Mouse (Mus musculus): Measurements from ENCODE around the gene Fbxl19. TPM values are rescaled to one million over a fixed set of nuclear protein-coding genes. Genes with fewer than 3 reads are reported as not detected.
"Not testable (repeated sequence)": the region's sequence is repeated elsewhere in the genome, so short reads cannot be mapped to it uniquely, and the experiment has no call there.

Gene Fbxl19
- polyA plus RNA-seq, 1 experiment from 2014 or later = 2.0 TPM

DNA sequence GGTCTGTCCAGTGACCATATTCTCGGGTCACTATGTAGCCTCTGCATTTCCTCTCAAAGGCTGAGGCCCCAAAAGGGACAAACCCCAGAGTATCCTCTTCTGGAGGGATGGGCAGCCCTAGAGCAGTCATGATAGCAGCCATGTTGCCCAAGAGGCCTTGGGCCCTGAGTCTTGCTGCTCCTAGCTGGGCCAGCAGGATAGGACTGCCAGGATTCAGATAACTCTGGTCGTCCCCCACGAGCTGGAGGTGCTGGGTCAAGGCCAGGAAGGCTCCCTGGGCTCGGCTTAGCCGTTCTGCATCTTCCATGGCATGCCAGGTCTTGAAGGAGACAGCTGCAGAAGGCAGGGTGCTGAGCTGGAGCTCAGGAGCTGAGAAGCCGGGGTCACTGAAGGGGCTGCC, 25.1 kb upstream of the Fbxl19 start:
- 64% methylated on average over 6 of the region's 6 CpGs for WGBS (ENCODE audit: insufficient replicate concordance)
- Histone ChIP-seq H3K4me2 (ENCODE audit: low read depth, low read length) (no peak overlapping the region), H3K27me3 (ENCODE audit: control insufficient read depth, insufficient read depth, low read depth, low read length) (peaks cover 6% of the 10 kb centered on the region), H3K27ac (ENCODE audit: low read length) (no peak overlapping the region), H3K4me3 (ENCODE audit: low read depth, low read length) (no peak overlapping the region), H3K36me3 (ENCODE audit: control insufficient read depth, insufficient read depth) (no peaks in the 10 kb centered on the region), H3K9ac (ENCODE audit: low read depth, low read length) (no peak overlapping the region), H3K9me3 (replicated peaks; ENCODE audit: control insufficient read depth, low read length) (no peaks in the 10 kb centered on the region), H3K4me1 (ENCODE audit: control insufficient read depth, low read depth, low read length) (peaks cover 3% of the 10 kb centered on the region)
- no peak for ATAC-seq (ENCODE audit: low read depth)

DNA sequence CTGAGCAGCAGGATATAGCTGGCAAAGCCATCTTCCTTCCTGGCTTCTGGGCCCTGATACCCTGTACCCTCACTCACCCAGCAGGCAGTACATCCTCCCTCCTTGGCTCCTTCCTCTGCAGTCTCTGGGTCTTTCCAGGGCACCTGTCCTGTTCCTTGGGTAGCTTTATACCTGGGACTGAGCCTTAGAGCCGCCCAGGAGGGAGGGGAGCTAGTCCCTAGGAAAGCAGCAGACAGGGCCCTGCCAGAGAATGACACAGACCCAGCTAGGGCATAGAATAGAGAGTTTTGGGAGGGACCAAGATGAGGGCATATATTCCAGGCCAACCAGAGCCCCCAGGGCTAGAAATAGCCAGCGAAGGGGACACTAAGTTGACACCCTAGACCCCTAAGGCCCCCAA, 18.9 kb upstream of the Fbxl19 start:
- no peak for ATAC-seq (ENCODE audit: low read depth)
- Histone ChIP-seq H3K4me1 (ENCODE audit: control insufficient read depth, low read depth, low read length) (no peaks in the 10 kb centered on the region), H3K27me3 (ENCODE audit: control insufficient read depth, insufficient read depth, low read depth, low read length) (no peaks in the 10 kb centered on the region), H3K36me3 (ENCODE audit: control insufficient read depth, insufficient read depth) (no peaks in the 10 kb centered on the region), H3K9ac (ENCODE audit: low read depth, low read length) (no peak overlapping the region), H3K4me2 (ENCODE audit: low read depth, low read length) (no peak overlapping the region), H3K27ac (ENCODE audit: low read length) (no peak overlapping the region), H3K9me3 (replicated peaks; ENCODE audit: control insufficient read depth, low read length) (no peaks in the 10 kb centered on the region), H3K4me3 (ENCODE audit: low read depth, low read length) (no peak overlapping the region)
- WGBS (ENCODE audit: insufficient replicate concordance) = 57% methylated on average over 2 of the region's 2 CpGs

DNA sequence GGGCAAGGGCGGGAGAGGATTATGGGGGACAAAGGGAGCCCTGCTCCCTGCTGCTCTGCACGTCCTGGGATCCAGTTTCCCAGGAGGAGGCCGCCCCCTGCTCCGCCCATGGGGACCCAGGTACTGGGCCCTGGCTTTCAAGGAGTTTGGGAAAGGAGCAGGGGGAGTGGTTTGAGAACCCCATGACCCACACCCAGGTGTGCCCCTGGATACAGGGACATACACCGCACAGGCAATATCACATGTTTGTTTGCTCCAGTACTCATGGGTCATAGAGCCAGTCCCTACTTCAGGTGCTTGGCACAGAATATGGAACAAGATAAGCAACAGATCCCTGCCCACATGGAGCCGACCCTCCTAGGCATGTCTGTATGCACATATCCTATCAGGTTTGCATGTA, 18.4 kb upstream of the Fbxl19 start:
- no peak for ATAC-seq (ENCODE audit: low read depth)
- Histone ChIP-seq H3K36me3 (ENCODE audit: control insufficient read depth, insufficient read depth) (no peaks in the 10 kb centered on the region), H3K4me3 (ENCODE audit: low read depth, low read length) (no peak overlapping the region), H3K27ac (ENCODE audit: low read length) (no peak overlapping the region), H3K4me2 (ENCODE audit: low read depth, low read length) (no peak overlapping the region), H3K4me1 (ENCODE audit: control insufficient read depth, low read depth, low read length) (no peaks in the 10 kb centered on the region), H3K9me3 (replicated peaks; ENCODE audit: control insufficient read depth, low read length) (no peaks in the 10 kb centered on the region), H3K9ac (ENCODE audit: low read depth, low read length) (no peak overlapping the region), H3K27me3 (ENCODE audit: control insufficient read depth, insufficient read depth, low read depth, low read length) (no peaks in the 10 kb centered on the region)
- WGBS (ENCODE audit: insufficient replicate concordance) = 58% methylated on average over 6 of the region's 6 CpGs

DNA sequence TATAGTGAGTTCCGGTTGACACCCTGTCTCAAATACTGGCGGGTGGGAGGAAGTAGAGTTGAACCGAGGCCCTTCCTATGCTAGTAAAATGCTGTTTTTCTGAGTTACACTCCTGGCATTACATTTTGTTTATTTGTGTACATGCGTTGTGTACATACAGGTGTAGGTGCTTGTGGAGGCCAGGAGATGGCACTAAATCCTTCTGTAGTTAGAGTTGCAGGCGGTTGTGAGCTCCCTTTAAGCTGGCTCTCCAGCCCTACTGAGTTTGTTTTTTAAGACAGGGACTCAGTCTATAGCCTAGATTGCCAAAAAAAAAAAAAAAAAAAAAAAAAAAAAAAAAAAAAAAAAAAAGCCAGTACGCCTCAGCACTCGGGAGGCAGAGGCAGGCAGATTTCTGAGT, 16.4 kb upstream of the Fbxl19 start:
- WGBS (ENCODE audit: insufficient replicate concordance) = 63% methylated on average over 7 of the region's 7 CpGs
- ATAC-seq (ENCODE audit: low read depth) = no peak
- Histone ChIP-seq H3K4me1 (ENCODE audit: control insufficient read depth, low read depth, low read length) (no peaks in the 10 kb centered on the region), H3K4me2 (ENCODE audit: low read depth, low read length) (no peak overlapping the region), H3K9ac (ENCODE audit: low read depth, low read length) (no peak overlapping the region), H3K36me3 (ENCODE audit: control insufficient read depth, insufficient read depth) (no peaks in the 10 kb centered on the region), H3K27ac (ENCODE audit: low read length) (no peak overlapping the region), H3K9me3 (replicated peaks; ENCODE audit: control insufficient read depth, low read length) (no peaks in the 10 kb centered on the region), H3K4me3 (ENCODE audit: low read depth, low read length) (no peak overlapping the region), H3K27me3 (ENCODE audit: control insufficient read depth, insufficient read depth, low read depth, low read length) (no peaks in the 10 kb centered on the region)

DNA sequence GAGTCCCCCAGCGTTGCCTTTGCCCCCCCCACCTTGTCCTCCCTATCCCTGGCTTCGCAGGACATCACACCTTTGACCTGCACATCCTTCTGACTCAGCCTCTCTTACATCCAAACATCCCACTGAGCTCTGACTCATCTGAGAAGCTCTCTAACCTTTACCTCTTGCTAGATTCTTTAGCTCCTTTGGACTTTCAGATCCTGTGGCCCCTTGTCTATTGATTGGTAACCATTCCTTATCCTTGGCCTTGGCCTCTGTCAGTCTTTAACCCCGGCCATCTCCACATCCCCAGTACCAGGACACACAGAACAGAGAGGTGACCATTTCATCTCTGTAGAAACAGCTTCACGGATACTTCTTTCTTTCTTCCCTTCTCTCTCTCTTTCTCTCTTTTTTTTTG, 14.2 kb upstream of the Fbxl19 start:
- no peaks in the 10 kb centered on the region for H3K9me3 ChIP-seq (replicated peaks; ENCODE audit: control insufficient read depth, low read length)
- no peaks in the 10 kb centered on the region for H3K36me3 ChIP-seq (ENCODE audit: control insufficient read depth, insufficient read depth)
- no peak overlapping the region for H3K9ac ChIP-seq (ENCODE audit: low read depth, low read length)
- H3K4me2 ChIP-seq (ENCODE audit: low read depth, low read length) = no peak overlapping the region
- no peaks in the 10 kb centered on the region for H3K4me1 ChIP-seq (ENCODE audit: control insufficient read depth, low read depth, low read length)
- no peak for ATAC-seq (ENCODE audit: low read depth)
- H3K27ac ChIP-seq (ENCODE audit: low read length) = no peak overlapping the region
- no peaks in the 10 kb centered on the region for H3K27me3 ChIP-seq (ENCODE audit: control insufficient read depth, insufficient read depth, low read depth, low read length)
- 34% methylated on average over 4 of the region's 4 CpGs for WGBS (ENCODE audit: insufficient replicate concordance)
- no peak overlapping the region for H3K4me3 ChIP-seq (ENCODE audit: low read depth, low read length)

DNA sequence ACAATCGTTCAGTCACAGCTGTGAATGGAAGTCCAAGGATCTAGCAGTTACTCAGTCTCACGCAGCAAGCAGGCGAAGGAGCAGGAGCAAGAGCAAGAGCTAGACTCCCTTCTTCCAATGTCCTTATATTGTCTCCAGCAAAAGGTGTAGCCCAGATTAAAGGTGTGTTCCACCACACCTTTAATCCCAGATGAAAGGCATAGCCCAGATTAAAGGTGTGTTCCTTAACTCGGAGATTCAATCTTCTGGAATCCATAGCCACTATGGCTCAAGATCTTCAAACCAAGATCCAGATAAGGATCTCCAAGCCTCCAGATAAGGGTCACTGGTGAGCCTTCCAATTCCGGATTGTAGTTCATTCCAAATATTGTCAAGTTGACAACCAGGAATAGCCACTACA, 12.3 kb upstream of the Fbxl19 start, which contains the start of gene Ctf2:
Gene Ctf2, minus strand, starts transcription at position 101 of the 400 bp plus-strand sequence.
- not testable (repeated sequence) for H3K9me3 ChIP-seq (replicated peaks; ENCODE audit: control insufficient read depth, low read length); H3K4me1 ChIP-seq (ENCODE audit: control insufficient read depth, low read depth, low read length); ATAC-seq (ENCODE audit: low read depth); H3K36me3 ChIP-seq (ENCODE audit: control insufficient read depth, insufficient read depth); H3K27ac ChIP-seq (ENCODE audit: low read length); H3K9ac ChIP-seq (ENCODE audit: low read depth, low read length); H3K4me2 ChIP-seq (ENCODE audit: low read depth, low read length); H3K27me3 ChIP-seq (ENCODE audit: control insufficient read depth, insufficient read depth, low read depth, low read length); H3K4me3 ChIP-seq (ENCODE audit: low read depth, low read length)
- no CpG with 5 or more reads among the region's 5 CpGs for WGBS (ENCODE audit: insufficient replicate concordance)

DNA sequence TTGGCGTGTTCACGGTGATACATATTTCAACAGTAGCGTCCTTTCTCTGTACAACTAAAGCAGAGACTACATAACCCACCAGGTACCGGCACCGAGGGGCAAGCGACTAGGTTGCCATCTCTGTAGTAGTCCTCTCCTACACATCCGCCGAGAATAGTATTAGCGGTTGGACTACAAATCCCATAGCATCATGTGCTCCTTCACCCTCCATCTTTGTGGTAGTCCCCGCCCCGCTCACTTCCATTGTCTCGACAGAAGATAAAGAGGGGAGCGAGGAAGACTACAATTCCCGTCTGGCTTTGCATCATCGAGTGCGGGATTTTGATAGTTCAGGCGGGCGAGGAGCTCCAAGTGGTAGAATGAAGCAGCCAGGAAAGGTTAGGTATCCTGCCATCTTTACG, 908 bp downstream of the Fbxl19 start:
- ATAC-seq (ENCODE audit: low read depth) = peak; percentile 80
- Histone ChIP-seq H3K4me3 (ENCODE audit: low read depth, low read length) (peak overlapping the region; percentile 64), H3K9ac (ENCODE audit: low read depth, low read length) (peak overlapping the region; percentile 65), H3K4me1 (ENCODE audit: control insufficient read depth, low read depth, low read length) (peaks cover 14% of the 10 kb centered on the region), H3K36me3 (ENCODE audit: control insufficient read depth, insufficient read depth) (no peaks in the 10 kb centered on the region; the same call in 1 of the 2 replicates), H3K4me2 (ENCODE audit: low read depth, low read length) (peak overlapping the region; percentile 78), H3K27ac (ENCODE audit: low read length) (peak overlapping the region; percentile 79), H3K9me3 (replicated peaks; ENCODE audit: control insufficient read depth, low read length) (no peaks in the 10 kb centered on the region), H3K27me3 (ENCODE audit: control insufficient read depth, insufficient read depth, low read depth, low read length) (no peaks in the 10 kb centered on the region)
- under 1% methylated on average over 19 of the region's 19 CpGs for WGBS (ENCODE audit: insufficient replicate concordance)

DNA sequence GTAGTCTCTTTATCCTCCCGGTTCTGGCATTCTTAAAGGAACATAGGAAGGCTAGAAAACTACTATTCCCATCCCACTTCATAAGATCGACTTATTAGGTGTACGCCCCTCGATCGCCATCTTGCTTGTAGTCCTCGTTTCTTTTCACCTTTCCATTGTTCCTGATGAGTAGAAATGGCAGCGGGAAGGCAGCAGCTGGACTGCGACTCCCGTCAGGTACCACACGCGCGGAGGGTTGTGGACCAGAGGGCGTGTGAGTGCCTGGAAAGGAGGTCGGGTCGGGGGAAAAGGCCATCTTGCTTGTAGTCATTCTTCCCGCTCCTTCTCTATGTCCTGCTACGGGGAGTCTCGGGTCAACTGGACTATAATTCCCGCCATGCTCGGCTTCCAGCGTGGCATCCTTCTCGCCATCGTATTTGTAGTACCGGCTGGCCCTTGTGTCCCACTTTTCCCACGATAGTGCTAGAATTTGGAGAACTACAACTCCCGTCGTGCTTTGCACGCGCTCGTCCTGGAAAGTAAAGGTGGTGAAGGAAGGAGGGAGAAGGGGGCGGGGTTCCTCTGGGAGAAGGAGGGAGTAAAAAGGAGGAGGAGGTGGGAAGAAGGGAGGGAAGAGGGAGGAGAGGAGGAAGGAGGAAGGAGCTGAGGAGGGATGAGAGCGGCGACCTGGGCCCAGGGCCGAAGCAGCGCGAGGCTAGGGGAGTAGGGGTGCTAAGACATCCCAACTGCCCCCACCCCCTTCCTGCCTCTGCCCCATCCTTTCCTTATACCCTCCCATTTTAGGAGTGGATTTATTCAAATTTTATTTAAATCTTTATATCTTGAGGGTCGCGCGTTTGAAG, 1.5 kb downstream of the Fbxl19 start:
- peaks cover 14% of the 10 kb centered on the region for H3K4me1 ChIP-seq (ENCODE audit: control insufficient read depth, low read depth, low read length)
- H3K27ac ChIP-seq (ENCODE audit: low read length) = peak overlapping the region; percentile 79
- H3K9me3 ChIP-seq (replicated peaks; ENCODE audit: control insufficient read depth, low read length) = no peaks in the 10 kb centered on the region
- peak; percentile 75 for ATAC-seq (ENCODE audit: low read depth)
- H3K27me3 ChIP-seq (ENCODE audit: control insufficient read depth, insufficient read depth, low read depth, low read length) = no peaks in the 10 kb centered on the region
- peak overlapping the region; percentile 65 for H3K9ac ChIP-seq (ENCODE audit: low read depth, low read length)
- H3K4me3 ChIP-seq (ENCODE audit: low read depth, low read length) = peak overlapping the region; percentile 64
- H3K36me3 ChIP-seq (ENCODE audit: control insufficient read depth, insufficient read depth) = no peaks in the 10 kb centered on the region; the same call in 1 of the 2 replicates
- WGBS (ENCODE audit: insufficient replicate concordance) = under 1% methylated on average over 39 of the region's 39 CpGs
- peak overlapping the region; percentile 78 for H3K4me2 ChIP-seq (ENCODE audit: low read depth, low read length)
